Mouse (Mus musculus): ENCODE data around the gene St3gal4. TPM values are rescaled to one million over a fixed set of nuclear protein-coding genes. Genes with fewer than 3 reads are reported as not detected.

Gene St3gal4
- 23.6 TPM for polyA plus RNA-seq (2015; fragmentation: Illumina TruSeq; extraction: RNeasy Lipid Tissue Mini Kit (QIAGEN cat#74804); ENCODE audit: insufficient read depth, low read depth, low replicate concordance)

GRCm38 (mm10) chr9:35119168-35119567, at the start of gene St3gal4:
TSS of gene St3gal4 (minus strand) at chr9:35119268.

Other genes with a start within 250 kb of the St3gal4 start
- 3.1 TPM for gene Dcps, start 56.8 kb upstream of the St3gal4 start, polyA plus RNA-seq (2015; fragmentation: Illumina TruSeq; extraction: RNeasy Lipid Tissue Mini Kit (QIAGEN cat#74804); ENCODE audit: insufficient read depth, low read depth, low replicate concordance)
- gene Srpr, start 80.9 kb upstream of the St3gal4 start, polyA plus RNA-seq (2015; fragmentation: Illumina TruSeq; extraction: RNeasy Lipid Tissue Mini Kit (QIAGEN cat#74804); ENCODE audit: insufficient read depth, low read depth, low replicate concordance), result 50.3 TPM
- gene Tirap, start 81.0 kb upstream of the St3gal4 start, polyA plus RNA-seq (2015; fragmentation: Illumina TruSeq; extraction: RNeasy Lipid Tissue Mini Kit (QIAGEN cat#74804); ENCODE audit: insufficient read depth, low read depth, low replicate concordance), result 1.6 TPM
- gene Foxred1, start 91.8 kb upstream of the St3gal4 start, polyA plus RNA-seq (2015; fragmentation: Illumina TruSeq; extraction: RNeasy Lipid Tissue Mini Kit (QIAGEN cat#74804); ENCODE audit: insufficient read depth, low read depth, low replicate concordance), result 11.0 TPM
- gene Fam118b, start 148.5 kb upstream of the St3gal4 start, polyA plus RNA-seq (2015; fragmentation: Illumina TruSeq; extraction: RNeasy Lipid Tissue Mini Kit (QIAGEN cat#74804); ENCODE audit: insufficient read depth, low read depth, low replicate concordance), result 7.0 TPM
- 5.8 TPM for gene Rpusd4, start 148.6 kb upstream of the St3gal4 start, polyA plus RNA-seq (2015; fragmentation: Illumina TruSeq; extraction: RNeasy Lipid Tissue Mini Kit (QIAGEN cat#74804); ENCODE audit: insufficient read depth, low read depth, low replicate concordance)